Mouse (Mus musculus): ENCODE measurements around the gene Gprc5b. TPM values are rescaled to one million over a fixed set of nuclear protein-coding genes. Genes with fewer than 3 reads are reported as not detected.
A peak's percentile ranks its signal among the peaks of the same experiment; 100 is the strongest.

Gprc5b gene
- polyA plus RNA-seq, 1 experiment: 56.2 TPM

GRCm38 (mm10) chr7:118949749-118950148 lies 45.3 kb downstream of the Gprc5b start:
- no peak for DNase-seq (ENCODE audit: low read depth)

GRCm38 (mm10) chr7:118948677-118949282 lies 46.2 kb downstream of the Gprc5b start:
- no peak for DNase-seq (ENCODE audit: low read depth)

- peak; percentile 100 for DNase-seq (ENCODE audit: low read depth)
These were observed 47.8 kb downstream of the Gprc5b start for GRCm38 (mm10) chr7:118947241-118947640.

DNA sequence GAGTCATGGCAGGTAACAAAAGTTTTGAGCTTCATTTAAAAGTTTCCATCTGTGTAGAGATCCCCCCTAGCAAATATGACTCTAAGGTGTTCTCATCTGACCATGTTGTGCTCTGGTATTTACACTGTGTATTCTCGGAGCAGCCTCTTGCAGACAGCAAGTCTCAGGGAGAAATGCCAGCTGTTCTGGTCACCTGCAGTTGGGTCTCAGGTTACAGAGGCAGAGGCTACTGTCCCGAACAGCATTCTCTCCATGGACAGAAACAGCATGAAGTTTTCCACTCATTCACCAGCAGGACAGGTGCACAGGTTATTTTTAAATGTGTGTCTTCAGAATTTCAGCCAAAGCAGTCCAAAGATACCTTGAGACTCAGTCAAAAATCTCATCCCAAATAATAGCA lies 50.1 kb downstream of the Gprc5b start:
- no peak for DNase-seq (ENCODE audit: low read depth)

DNA sequence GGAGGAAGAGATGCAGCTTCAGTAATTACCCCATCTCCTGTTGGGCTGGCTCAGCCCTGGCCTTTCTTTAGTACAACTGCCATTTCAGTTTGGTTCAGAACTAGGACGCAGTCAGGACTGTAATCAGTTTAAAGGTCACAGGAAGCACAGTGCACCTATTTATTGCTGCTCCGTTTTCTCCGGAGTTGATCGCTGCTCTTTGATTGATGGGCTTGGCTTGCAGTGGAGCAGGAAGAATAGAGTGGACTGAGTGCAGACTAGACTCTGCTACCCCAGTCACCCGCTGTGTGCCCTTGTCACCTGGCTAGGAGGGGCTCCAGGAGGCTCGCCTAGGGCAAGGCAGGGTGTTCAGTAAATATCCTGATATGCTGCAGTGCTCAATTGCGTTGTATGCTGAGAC lies 51.8 kb downstream of the Gprc5b start:
- DNase-seq (ENCODE audit: low read depth): no peak

GRCm38 (mm10) chr7:118942297-118942696 lies 52.7 kb downstream of the Gprc5b start:
- DNase-seq (ENCODE audit: low read depth): no peak

DNA sequence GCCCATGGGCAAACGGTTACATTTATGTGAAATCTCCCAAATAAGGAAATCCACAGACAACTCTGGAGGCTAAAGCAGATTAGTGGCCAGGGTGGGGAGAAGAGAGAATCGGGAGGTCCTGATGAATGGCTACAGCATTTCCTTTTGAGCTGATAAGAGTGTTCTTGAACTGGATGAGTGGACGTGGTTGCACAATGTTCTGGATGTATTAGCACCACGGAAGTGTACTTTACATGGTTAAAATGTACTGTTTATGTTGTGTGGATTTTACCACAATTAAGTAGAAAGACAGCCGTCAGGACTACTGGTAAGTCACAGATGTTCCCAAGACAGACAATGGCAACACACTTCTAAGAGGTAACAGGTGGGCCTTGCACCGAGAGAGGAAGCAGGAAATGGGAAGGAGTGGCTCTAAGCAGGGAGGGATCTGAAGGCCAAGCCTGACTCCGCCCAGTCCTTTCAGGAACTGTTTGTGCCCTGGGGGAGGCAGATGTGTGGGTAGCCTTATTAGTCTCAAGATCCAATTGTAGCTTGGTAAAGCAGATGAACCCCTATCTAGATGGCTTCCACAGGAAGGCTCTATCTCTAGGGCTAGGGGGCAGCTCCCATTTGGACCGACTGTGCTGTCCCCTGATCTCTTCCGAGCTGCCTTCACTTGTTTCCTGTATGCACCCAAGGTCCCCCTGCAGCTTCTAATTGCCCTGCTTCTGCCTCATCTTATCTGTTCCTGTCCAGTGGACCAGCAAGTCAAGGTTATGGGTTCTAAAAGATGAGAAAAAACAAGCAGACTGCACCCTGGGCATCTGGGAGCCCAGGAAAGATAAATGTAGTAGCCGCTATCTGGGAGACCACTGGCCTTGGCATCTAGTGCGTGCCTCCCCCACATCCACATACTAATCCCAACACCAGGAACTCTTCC lies 57.3 kb downstream of the Gprc5b start:
- DNase-seq (ENCODE audit: low read depth): no peak

GRCm38 (mm10) chr7:118936844-118937243 lies 58.2 kb downstream of the Gprc5b start:
- no peak for DNase-seq (ENCODE audit: low read depth)

DNA sequence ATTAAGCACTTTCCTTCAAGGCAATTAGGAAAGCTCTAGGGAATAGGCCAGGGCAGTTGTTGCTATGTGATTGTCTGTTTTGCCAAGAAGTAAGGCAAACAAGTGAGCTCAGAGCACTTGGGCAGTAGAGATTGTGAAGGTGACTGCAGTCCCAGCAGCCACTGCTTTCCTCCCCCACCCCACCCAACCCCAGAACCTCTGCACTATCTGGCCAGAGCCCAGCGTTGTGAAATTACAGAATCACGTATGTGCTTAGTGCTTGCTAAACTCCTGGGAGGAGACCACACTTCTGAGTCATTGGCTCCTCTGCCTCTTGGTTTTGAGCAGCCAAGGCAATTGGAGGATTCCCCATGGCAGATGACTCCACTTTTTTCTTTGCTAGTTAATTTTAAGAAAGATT lies 59.7 kb downstream of the Gprc5b start:
- peak; percentile 96 for DNase-seq (ENCODE audit: low read depth)

DNA sequence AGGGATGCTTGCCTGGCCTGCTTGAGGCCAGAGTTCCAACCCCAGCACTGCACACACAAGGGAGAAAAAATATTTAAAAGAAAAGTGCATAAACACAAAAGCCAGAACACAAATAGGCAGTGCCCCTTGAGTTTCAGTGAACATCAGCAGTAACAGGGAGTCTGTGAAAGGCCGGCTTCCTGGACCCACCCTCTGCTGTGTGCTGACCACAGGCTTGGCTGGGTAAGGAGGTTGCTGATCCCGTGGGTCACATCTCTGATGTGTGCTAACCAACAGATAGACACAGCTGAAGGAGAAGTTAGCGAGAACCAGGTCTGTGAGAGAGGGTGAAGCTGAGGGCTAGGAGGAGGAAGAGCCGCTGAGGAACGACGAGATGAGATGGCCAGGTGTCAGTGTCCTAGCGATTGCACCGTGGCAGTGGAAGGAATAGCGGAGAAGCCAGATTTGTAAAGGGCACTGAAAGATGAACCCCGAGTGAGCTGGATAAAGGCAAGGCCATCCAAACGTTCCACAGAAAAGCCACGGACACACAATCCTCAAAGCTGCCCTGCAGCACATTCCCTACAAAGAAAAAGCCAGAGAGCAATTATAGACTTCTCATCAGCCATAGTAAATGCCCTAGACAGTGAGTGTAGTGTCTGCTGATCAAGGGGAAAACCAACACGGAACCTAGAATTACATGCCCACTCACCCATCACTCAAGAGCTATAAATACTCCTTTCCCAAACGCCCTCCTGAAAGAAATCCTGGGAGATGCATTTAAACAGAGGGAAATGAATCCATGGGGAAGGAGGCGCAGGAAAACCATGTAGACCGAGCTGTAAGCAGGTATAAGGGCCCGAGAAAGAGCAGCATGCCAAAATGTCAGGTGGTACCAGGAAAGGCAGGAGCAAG lies 63.3 kb downstream of the Gprc5b start:
- DNase-seq (ENCODE audit: low read depth): no peak

GRCm38 (mm10) chr7:118929601-118930311 lies 65.3 kb downstream of the Gprc5b start:
- DNase-seq (ENCODE audit: low read depth): no peak

DNA sequence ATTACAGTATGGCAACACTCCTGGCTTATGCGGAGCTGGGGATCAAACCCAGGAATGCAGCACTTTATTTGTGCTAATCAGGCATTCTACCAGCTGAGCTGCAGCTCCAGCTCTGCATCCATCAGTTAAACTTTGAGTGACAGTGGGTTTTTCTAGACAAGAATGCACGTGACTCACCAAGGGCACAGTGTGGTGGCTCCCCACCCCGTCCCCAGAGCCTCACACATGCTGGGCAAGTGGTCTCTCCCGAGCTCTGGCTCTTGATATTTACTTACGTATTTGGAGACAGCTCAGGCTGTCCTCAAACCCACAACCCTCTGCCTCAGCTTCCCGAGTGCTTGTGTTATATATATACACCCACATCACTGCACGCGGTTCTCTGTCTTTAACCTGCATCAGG lies 66.1 kb downstream of the Gprc5b start:
- DNase-seq (ENCODE audit: low read depth): no peak

DNA sequence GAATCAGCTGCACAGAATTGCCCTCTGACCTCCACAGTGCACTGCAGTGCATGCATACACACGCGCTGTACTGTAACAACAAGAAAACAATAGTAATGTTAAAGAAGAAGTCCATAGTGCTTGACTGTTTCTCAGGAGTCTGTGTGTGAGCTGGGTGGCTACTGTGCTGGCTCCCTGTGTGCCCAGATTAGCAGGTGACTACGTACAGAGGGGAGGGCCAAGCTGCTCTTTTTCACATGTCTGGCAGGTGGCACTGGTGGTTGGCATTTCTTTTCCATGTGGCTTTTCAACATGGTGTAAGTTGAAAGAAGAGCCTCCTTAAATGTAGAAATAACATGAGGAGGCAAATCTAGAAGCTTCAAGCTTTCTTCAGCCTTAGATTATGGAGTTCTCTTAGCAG lies 66.7 kb downstream of the Gprc5b start:
- no peak for DNase-seq (ENCODE audit: low read depth)

DNA sequence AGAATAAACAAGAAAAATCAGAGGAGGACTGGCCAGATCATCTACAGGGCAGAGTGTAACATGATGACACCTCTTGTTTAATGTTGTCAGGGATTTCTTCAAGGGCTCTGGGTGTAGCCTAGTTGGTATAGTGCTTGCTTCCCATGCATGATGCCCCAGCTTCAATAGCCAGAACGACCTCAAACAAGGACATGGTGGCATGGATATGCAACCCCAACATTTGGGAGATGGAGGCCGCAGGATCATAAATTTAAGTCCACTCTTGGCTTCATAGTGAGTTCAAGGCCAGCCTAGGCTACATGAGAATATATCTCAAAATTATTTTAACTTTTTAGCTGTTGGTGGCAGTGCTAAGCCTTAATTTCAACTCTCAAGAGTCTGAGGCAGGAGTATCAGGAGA lies 67.7 kb downstream of the Gprc5b start:
- no peak for DNase-seq (ENCODE audit: low read depth)

DNA sequence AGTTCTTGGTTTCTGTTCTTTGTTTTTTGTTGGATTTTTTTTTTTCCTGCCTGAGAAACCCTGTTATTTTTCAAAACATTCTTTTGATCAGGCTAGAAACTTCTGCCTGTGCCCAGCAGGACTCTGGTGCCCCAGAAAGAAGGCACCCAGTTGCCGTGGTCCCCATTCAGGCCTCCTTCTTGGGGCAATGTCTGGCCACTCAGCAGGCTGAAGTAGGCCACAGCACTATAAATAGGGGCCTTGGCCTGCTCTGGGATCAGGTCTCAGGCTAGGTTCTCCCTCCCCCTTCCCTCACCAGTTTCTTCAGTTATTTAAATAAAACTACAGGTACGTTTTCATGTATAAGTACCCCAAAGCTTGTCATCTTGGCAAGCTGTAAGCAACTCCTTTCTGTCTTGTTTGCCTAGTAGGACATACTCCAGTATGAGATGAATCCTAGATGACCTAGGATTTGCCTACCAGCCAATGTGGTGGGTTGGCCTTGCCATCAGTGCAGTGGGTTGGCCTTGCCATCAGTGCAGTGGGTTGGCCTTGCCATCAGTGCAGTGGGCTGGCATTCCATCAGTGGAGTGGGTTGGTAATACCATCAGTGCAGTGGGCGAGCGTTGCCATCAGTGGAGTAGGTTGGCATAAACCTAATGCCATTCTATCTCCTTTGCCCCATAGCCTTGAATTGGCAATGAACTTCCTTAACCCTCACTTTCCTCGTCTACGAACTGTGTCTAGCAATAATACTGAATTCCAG lies 68.3 kb downstream of the Gprc5b start:
- DNase-seq (ENCODE audit: low read depth): no peak

DNA sequence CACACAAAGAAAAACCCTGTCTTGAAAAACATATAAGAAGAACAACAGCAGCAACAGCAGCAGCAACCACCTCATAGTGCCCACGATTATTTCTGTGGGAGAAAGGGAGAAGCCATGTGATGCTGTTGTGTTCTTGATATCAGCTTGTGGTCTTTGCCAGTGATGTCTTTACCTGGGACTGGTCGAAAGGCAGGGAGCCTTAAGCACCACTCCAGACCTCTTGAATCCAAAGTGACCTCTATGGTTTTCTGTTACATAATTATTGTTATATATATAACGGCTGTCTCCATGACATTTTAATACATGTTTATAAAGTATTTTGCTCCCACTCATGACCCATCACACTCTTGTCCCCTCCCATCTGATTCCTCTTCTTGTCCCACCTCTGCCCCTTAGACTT lies 69.5 kb downstream of the Gprc5b start:
- no peak for DNase-seq (ENCODE audit: low read depth)

- DNase-seq (ENCODE audit: low read depth): no peak
These were observed 72.4 kb downstream of the Gprc5b start for GRCm38 (mm10) chr7:118922441-118923202.
